Mouse (Mus musculus): ENCODE data around the gene Phox2a.

Gene Phox2a

DNA sequence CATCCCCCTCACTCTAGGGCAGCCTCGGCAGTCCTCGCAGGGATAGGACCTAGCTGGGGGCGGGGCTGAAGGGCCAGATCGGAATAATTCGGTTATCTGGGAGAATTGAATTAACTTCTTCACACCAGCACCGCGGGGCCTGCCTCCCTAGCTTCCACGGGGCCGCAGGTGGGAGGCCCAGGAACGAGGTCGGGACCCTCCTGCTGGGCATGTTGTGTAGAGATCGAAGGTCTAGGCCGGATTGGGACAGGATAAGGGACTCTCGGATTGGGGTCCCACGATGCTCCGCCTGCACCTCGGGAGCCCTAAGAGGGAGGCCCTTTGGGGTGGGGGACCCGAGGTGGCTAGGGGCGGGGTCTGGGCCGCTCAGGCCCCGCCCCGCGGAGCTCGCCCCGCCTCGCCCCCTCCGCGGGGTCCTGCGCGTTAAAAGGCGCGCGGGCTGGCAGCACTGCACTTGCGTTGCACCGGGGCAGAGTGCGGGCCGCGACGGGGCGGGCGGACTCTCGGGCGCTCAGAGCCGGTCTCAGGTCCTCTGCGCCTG, at the start of gene Phox2a:
Gene Phox2a (plus strand): TSS at position 453 of the 541 bp plus-strand sequence.
- DNase-seq: no peak

DNA sequence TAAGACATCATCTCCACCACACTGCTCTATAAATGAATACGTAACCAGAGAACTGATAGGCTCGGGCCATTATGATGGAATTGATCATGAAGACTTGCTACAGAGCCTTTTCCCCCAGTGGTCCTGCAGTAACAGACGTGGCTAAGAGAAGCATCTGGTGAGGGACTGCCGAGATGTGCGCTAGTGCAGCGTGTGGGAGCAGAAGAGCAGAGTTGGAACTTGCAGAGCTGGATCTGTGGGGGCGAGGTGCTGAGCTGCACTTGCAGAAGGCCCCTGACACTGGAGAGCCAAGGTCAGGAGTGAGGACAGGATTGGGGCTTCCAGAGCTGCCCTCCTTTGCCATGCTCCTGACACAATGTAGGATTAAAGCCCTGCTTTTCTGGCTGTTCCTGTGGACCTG, 48.1 kb upstream of the Phox2a start:
- no peak for DNase-seq

DNA sequence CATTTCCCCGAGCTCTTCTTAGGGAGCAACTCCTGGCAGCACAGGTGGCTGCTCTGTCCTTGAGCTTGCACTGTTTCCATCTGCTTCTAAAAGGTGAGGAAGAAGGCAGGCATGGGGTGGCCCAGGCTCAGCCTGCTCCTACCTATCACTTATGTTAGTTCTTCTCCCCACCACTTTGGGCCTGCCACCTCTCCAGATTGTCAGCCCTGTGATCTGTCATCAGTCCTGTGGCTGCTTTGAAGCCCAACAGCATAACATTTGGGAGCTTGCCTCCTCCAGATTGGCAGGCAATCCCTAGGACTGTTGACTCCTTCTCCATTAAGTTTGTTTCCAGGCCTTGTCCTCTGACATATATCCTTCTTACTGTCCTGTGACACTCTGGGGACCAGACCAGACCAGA, 46.5 kb upstream of the Phox2a start:
- DNase-seq: no peak

DNA sequence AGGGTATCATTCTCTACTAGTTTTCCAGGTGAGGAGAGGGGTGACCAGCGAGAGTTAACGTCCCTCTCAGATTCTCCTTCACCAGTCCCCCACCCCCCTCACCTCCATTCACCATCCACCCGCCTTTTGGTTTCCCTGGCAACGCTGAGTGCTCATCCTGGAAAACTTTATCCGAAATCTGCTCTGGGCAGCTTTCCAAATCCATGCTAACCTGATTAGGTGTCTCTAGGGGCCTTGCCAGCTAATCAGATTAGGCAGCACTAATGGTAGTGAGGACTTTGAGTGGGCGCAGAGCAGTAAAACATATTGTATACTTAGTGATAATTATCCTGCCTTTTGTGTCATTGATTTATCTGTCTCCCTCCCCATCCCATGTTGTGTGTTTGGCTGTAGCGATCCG, 45.4 kb upstream of the Phox2a start:
- no peak for DNase-seq

DNA sequence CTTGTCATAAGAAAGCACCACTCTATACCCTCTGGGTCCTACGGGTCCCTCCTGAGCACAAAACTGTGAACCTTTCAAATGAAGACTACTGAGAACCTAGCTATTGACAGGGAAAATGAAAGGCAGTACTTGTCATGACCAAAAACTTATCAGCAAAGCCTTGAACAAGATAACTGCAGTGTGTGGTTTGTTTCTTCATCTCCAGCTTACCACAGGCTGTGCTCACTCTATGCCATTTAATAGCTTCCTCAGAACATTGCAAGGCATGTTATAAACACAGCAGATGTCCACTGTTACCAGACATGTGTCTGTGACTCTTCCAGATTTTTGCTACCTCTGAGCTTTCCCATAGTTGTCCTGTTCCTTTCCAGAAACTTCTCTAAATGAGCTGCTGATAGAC, 41.1 kb upstream of the Phox2a start:
- no peak for DNase-seq

DNA sequence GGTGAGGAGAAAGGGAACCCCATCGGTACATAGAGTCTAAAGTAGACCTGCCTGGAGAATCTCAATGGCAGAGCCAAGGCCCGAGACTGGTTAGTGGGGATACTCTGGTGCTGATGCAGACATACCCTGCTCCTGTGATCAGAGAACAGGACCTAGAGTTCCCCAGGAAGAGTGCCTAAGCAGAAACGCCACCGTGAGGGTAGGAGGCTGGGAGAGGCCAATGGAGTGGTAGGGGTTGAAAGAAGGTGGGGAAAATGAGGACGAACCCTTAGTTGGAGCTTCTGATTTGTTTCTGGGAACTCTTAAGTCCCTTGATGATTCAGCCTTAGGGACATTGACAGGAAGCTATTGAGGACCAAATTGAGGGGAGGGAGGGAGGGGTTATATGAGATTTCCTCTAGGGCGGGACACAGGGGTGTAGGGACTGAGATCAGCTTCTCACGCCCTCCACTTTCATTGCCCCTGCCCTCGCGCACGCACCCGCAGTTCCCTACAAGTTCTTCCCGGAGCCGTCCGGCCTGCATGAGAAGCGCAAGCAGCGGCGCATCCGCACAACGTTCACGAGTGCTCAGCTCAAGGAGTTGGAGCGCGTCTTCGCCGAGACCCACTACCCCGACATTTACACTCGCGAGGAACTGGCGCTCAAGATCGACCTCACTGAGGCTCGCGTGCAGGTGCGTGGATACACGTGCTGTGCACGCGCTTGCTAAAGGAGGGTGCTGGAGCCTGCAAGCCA, 2.4 kb downstream of the Phox2a start:
- no peak for DNase-seq

DNA sequence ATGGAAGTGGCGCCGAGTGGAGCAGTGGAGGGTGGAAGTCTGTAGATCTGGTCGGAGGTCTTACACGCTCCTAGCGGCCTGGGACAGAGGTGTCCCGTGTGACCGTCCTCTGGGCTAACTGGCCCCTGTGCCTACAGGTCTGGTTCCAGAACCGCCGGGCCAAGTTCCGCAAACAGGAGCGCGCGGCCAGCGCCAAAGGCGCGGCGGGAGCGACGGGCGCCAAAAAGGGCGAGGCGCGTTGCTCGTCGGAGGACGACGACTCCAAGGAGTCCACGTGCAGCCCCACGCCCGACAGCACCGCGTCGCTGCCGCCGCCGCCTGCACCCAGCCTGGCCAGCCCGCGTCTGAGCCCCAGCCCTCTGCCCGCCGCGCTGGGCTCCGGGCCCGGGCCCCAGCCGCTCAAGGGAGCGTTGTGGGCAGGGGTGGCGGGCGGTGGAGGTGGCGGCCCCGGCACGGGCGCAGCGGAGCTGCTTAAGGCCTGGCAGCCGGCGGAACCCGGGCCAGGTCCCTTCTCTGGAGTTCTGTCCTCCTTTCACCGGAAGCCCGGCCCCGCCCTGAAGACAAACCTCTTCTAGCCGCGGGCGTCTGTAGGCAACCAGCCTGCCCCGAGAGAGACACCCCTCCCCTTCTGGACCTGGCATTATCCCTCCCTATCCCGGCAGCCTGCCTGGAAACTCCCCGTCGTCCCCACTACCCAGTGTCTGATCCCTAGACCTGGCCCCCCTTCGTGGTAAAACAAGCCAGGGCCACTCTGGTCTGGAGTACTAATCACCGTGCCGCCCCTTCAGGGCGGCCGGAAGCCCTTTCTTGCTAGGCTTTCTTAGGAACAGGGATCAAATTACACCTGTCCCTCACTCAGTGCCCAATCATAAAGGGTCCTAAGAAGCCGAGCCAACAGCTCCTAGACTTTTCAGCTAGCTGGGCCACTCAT, 3.7 kb downstream of the Phox2a start:
- DNase-seq: peak; percentile 53

DNA sequence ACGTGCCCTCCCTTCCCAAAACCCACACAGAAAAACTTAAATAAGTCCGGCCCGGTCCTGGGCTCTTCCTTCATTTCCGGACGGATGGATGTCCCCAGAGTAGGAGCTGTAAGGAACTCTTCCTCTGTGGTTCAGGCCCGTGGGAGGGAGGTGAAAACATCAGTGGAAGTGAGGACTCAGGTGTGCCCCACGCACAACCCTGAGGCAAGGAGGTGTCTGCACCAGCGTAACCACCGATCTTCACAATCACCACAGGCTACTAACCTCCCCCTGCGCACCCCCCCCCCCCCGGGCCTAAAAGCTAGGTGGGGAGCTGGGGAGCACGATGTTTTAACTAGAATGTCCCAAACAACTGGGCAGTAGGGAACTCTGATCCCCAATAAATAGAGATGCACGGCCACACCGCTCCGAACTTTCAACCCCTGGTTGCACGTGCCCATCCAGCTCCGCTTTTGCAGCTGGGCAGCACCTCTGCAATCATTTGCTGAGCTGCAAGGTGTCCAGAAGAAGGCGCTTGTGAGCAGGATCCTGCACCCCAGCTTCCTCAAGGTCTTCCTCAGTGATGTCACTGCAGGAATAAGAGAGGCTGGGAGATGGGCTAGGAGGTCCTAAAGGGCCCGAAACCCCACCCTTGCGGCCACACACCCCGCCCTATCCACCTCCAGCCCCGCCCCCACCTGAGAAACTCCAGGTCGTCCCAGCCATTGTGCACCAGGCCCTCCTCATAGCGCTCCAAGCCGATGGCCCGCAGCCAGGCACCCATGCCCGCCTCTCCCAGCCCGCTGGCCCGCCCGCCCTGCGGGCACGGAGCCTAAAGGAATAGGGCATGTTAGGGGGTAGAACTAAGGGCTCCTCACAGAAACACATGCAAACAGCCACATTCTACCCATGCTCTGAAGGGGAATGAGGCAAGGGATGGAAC, 5.0 kb downstream of the Phox2a start:
- DNase-seq: peak; percentile 65

DNA sequence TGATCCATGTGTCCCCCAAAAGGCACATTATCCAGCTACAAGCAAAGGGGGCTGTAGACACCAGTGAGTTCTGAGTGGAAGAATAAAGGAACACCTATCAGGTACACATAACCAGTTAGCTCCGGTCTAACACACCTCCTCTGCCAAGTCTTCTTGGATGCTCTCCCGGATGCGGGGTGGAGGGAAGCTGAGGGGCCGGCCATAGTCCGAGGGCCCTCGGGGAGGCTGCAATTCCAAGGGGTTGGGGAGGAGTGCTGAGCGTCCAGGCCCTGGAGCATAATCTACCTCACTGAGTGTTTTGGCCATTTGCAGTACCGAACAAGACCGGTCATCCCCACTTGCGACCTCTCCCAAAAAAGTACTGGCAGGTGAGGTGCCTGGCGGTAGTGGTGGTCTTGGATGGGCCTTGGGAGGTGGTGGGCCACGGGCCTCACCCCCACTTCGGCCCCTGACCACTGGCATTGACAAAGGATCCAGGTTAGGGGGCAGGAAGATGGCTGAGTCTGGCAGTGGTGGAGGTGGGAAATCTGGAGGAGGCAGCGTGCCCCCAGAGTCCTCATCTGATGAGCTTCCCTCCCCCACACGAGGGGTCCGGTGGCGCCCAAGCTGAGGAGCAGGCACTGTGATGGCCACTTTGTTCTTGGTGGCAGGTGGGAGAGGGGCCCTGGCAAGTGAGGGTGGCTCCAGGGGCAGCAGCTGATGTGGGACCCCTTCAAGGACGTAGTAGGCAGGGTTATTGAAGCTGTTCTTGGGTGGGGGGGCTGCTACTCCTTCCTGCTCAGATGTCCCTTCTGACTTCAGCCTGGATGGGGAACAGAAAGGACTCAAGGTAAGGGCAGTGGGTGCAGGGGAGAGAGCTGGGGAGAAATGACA, 5.9 kb downstream of the Phox2a start:
- peak; percentile 79 for DNase-seq

DNA sequence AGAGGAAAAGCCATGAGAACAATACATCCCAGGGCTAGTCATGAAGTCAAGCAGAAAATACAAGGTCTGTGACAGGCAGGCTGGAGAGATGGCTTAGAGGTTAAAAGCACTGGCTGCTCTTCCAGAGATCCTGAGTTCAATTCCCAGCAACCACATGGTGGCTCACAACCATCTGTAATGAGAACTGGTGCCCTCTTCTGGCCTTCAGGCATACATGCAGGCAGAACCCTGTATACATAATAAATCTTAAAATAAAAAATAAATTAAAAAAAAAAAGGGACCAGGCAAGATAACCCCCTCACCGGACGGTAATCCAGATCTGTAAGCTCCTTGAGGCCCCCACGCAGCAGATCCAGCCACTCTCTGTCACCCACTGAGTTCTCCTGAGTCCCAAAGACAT, 12.3 kb downstream of the Phox2a start:
- no peak for DNase-seq

DNA sequence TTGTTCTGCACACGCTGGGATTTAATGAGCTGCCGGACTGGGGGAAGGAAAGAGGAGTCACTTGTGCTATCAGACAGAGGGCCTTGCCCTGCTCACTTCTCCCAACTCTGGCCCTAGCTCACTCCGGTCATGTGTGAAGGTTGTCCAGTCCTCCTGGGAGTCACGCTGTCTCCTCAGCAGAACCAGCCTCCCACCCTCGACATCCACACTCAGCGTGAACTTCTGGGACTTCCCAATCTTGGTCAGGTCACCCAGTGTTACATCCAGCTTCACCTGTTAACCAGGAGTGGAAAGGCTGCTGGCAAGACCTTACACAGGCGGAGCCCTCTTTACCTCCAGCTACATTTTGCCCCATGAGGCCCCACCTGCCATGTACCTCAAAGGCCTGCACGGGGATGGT, 13.3 kb downstream of the Phox2a start:
- no peak for DNase-seq

DNA sequence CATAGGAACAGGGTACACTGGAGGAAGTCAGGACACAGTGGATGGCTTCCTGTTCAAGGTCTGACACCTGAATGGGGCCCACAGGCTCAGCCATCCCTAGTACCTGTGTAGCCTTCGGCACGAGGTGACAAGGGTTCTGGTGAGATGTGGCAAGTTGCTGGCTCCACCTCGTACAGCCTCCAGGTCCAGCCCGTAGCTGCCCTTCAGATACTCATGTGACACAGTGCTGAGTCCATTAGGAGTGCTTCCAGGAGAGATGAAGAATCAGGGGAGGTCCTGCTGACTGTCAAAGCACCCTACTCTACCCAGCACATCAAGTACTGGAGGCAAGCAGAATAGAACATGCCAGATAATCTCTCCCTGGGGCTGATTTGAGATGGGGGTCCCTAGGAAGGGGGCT, 14.3 kb downstream of the Phox2a start:
- no peak for DNase-seq

DNA sequence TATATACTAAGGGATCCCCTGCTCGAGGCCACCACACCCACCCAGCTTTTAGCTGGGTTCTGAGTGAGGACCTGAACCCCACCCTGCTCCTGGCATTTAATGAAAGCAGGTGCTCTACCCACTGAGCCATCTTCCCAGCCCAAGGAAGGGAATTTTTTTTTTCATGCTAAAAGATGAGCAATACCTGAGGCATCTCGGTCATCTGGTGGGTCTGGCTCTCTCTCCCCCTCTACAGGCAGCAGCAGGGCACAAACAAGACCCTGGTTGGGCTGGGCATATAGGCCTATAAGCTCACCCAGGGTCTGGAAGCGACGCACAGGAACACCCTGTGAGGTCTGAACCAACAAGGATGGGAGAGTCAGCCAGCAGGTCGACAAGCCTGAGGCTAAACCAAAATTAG, 15.2 kb downstream of the Phox2a start:
- DNase-seq: no peak

DNA sequence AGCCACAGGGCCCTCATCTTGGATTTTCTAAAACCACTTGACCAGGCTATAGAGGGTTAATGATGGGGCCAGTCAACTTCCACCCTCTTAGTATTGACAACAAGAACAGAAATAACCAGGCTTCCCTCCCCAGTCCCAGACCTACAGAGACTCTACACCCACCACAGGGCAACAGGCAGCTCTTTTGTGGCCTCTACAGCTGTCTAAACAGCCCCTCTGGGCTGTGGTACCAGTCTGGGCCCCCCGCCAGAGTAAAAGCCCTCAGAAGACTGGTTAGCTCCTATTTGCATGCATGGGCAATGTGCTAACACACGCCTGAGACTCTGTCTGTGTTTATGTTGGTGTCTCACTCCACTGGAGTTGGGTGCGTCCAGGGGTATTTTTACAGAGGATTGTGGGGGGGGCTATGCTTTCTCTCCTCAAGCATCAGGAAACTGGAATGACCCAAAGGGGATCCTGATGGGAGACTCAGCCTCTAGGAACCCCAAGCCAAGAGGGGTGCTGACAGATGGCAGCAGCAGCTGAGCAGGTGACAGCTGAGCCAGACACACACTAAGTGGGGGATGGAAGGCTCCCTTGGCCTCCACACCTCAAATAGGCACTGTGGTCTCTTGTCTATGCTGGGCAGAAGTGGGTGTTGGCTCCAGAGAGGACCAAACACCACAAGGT, 15.9 kb downstream of the Phox2a start:
- DNase-seq: no peak

DNA sequence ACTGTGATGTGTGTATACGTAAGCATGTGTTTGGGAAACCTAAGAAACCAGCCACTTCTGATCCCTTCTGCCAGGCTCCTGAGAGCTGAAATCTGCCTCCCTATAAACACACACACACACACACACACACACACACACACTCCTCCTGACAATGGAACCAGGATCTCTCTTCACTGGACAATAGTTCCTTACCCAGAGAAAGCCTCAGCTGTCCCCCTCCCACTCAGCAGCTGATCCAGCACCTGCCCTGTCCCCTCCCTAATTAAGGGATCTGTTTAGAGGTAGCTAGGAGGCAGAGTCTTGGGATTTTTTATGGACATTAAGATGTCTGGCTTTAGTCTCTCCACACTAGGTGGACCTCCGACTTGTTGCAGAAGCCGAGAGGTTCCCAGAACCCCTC, 16.8 kb downstream of the Phox2a start:
- no peak for DNase-seq

DNA sequence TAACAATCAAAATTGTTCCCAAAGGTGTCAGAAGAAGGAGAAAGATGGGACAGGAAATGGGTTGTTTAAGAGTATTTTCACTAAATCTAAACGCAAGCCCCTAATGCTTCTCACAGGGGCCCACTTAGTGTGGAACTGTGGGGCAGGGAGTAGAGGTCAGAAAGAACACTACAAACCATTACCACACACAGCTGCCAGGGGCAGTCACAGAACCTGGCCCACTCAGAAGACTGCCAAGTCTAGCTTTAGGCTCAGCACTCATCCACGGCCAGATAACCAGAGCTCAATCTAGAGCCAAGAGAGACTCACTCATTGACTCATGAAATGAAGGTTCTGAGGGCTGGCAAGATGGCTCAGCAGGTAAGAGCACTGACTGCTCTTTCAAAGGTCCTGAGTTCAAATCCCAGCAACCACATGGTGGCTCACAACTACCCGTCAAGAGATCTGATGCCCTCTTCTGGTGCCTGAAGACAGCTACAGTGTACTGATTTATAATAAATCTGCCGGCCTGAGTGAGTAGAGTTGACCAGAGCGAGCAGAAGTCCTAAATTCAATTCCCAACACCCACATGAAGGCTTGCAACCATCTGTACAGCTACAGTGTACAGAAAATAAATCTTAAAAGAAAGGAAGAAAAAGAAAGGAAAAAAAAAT, 17.5 kb downstream of the Phox2a start:
- no peak for DNase-seq

DNA sequence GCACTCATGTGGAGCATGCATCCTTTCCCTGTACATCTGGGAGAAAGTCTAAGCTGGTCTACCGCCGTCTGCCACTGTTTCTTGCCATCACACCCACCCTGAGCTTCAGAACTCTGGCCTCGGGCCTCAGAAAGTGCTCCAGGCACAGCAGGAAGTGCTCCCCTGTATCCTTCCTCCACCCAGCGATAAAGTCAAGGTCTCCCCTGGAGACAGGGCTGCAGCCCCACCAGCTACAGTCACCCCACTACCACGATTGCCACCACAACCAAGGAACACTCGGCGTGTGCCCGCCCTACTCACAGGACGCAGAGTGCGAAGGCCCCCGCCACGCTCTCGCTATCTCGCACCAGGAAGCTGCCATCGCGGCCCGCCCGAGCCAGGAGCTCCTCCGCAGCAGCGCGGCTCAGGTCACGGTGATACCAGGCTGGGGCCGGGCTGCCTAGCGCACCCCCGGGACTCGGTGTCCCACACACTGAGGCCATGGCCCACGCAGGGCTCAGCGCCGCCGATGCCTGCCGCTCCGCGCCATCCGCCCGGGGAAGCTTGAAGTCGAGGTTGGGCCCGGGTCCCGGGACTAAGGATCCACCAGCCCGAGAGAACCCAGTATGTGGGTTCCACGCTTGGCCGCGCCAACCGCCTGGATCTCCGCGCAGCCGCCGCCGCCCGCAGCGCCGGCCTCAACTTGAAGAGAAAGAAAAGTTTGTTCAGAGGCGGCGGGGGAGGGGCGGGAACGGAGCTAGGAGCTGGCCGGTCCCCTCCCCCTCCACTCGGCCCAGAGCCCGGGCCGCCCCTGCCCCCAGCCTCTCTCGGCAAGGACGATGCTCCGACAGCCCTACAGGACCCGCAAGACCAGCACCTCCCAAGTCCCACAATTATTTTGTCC, 18.4 kb downstream of the Phox2a start:
- peak; percentile 54 for DNase-seq

DNA sequence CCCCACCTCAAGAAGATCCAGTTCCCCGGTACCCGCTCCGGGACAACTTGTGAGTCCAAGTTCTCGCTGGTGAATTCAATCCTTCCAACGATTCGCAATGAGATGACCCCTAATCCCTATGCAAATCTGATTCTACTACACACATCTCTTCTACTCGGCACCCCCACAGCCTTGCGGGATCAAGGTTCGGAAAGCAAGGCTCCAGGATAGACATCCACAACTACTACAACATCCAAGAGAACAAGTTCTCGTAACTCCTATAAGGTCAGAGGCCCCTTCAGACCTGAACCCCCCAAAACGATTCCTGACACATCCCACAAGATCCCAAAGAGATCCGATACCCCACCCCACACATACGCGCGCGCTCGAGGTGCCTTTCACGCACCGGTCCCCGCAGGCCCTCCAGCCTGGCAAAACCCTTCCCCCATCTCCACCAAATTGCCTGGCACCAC, 19.1 kb downstream of the Phox2a start:
- DNase-seq: no peak
